Mouse (Mus musculus): ENCODE data around the gene Prep. TPM values are rescaled to one million over a fixed set of nuclear protein-coding genes. Genes with fewer than 3 reads are reported as not detected.

The Prep gene
- 2.7 and 4.9 TPM in 2 replicates for polyA plus RNA-seq (2011; ENCODE audit: insufficient read depth, insufficient read length, low replicate concordance, missing spikeins)

DNA sequence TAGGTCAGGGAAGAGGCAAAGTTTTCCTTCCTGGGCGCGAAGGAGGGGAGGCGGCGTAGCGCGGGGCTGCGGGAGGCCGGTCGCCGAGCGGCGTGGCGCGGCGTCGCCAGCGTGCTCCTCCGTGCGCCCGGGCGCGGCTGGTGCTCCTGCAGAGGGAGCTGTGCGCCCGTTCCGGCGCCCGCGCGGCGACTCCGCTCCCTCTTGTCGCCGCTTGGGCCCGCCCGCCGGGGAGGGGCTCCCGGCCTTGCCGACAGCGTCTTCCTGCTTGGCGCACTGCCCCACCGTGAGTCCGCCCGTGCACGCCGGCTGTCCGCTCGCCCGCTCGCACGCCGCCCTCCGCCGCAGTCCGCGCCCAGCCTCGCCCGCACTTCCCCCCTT, at the start of gene Prep:
Gene Prep, plus strand, starts transcription at position 273 of the 378 bp plus-strand sequence.
- Histone ChIP-seq H3K4me3 (replicated peaks; ENCODE audit: control insufficient read depth, low read depth, low read length) (peak within 1 kb of the TSS; percentile 92), H3K27ac (ENCODE audit: control insufficient read depth, insufficient read depth, low read depth, low read length, poor library complexity) (peak within 1 kb of the TSS; percentile 83), H3K4me1 (ENCODE audit: control insufficient read depth, insufficient read depth, low read length) (no peaks in the 10 kb centered on the region)
- under 1% methylated on average over 26 of the region's 57 CpGs for WGBS
- TF ChIP-seq CTCF (IDR thresholded peaks at IDR 0.05; ENCODE audit: control insufficient read depth, insufficient read depth, low read length) (no peak), POLR2A (IDR thresholded peaks at IDR 0.05; ENCODE audit: borderline replicate concordance, control insufficient read depth, low read depth, low read length) (peak; percentile 76)

DNA sequence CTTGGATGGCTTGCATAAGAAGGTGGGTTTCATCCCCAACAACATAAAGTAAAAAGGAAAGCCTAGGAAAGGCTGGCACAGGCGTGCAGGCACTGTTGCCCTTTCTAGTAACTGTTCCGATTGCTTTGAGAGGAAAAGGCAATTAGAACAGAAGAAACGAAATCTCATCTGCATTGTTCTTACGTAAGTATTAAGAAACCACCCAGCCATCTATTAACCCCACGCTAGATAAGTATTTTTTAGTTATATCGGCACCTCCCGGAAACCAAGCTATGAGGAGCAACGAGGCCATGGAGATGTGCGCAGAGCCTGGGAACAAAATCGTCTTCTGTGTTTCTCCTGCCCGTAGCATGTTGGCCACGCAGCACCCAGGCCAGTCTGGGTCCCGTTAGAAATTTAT, 49.7 kb upstream of the Prep start:
- 80% methylated on average over 13 of the region's 13 CpGs for WGBS
- TF ChIP-seq CTCF (IDR thresholded peaks at IDR 0.05; ENCODE audit: control insufficient read depth, insufficient read depth, low read length) (no peak), POLR2A (IDR thresholded peaks at IDR 0.05; ENCODE audit: borderline replicate concordance, control insufficient read depth, low read depth, low read length) (no peak)
- H3K4me1 ChIP-seq (ENCODE audit: control insufficient read depth, insufficient read depth, low read length) = no peaks in the 10 kb centered on the region
- H3K27ac ChIP-seq (ENCODE audit: control insufficient read depth, insufficient read depth, low read depth, low read length, poor library complexity) = no peak overlapping the region
- no peak overlapping the region for H3K4me3 ChIP-seq (replicated peaks; ENCODE audit: control insufficient read depth, low read depth, low read length)

DNA sequence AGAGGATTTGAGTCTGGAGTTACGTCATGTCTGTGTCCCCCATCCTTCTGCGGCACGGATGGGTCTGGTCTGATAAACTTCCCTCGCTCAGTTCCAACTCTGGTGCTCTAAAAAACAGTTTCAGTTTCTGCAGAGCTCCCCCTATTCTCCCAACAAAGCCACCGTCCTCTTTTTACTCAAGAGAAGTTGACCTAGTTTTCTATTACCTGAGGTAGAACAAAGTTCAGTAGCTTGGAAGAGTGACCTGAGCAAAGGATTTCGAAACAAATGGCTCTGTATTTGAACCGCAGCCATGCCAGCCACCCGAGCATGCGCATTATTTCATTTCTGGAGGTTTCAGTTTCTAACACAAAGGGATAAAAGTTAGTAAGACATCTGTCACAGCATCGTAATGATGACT, 49.2 kb upstream of the Prep start:
- Histone ChIP-seq H3K4me3 (replicated peaks; ENCODE audit: control insufficient read depth, low read depth, low read length) (no peak overlapping the region), H3K27ac (ENCODE audit: control insufficient read depth, insufficient read depth, low read depth, low read length, poor library complexity) (no peak overlapping the region), H3K4me1 (ENCODE audit: control insufficient read depth, insufficient read depth, low read length) (no peaks in the 10 kb centered on the region)
- TF ChIP-seq CTCF (IDR thresholded peaks at IDR 0.05; ENCODE audit: control insufficient read depth, insufficient read depth, low read length) = no peak
- 71% methylated on average over 10 of the region's 10 CpGs for WGBS

DNA sequence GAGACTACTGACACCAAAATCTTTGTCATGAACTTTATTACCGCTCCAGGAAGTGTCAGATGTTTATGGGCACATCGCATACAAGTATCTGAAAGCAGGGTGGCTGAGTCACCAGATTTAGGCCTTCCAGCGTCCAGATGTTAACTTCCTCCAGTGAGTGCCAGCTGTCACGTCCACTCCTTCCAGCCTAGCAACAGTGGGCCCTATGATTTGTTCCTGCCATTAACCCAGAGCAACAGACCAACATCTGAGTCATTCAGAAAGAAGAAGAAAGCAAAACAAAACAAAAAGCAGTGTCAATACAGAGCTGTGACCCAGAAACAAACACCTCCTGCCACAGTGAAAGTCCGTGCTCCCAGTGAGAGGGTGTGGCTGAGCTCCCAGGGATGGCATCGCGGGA, 47.6 kb upstream of the Prep start:
- no peak for TF ChIP-seq POLR2A (IDR thresholded peaks at IDR 0.05; ENCODE audit: borderline replicate concordance, control insufficient read depth, low read depth, low read length)
- 67% methylated on average over 7 of the region's 7 CpGs for WGBS
- Histone ChIP-seq H3K27ac (ENCODE audit: control insufficient read depth, insufficient read depth, low read depth, low read length, poor library complexity) (no peak overlapping the region), H3K4me1 (ENCODE audit: control insufficient read depth, insufficient read depth, low read length) (no peaks in the 10 kb centered on the region), H3K4me3 (replicated peaks; ENCODE audit: control insufficient read depth, low read depth, low read length) (no peak overlapping the region)

DNA sequence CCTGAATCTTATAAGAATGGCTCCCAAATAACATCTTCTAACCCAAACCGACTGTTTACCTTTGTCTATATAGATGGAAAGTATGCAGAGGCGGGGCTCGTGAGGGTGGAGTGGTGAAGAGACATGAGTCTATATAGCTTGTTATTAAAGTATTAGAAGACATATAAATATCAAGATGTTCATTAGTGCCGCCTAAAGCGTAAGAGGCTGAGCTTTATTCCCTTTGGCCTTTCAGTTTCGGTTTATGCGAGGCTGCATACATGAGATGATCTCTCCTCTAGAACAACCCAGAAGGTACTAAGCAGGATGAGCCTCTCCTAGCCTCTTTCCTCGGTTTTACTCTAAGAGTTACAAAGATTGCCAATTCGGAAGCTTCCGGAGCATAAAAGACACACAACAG, 47.2 kb upstream of the Prep start:
- WGBS = 86% methylated on average over 10 of the region's 10 CpGs
- Histone ChIP-seq H3K4me3 (replicated peaks; ENCODE audit: control insufficient read depth, low read depth, low read length) (no peak overlapping the region), H3K4me1 (ENCODE audit: control insufficient read depth, insufficient read depth, low read length) (no peaks in the 10 kb centered on the region), H3K27ac (ENCODE audit: control insufficient read depth, insufficient read depth, low read depth, low read length, poor library complexity) (no peak overlapping the region)
- TF ChIP-seq CTCF (IDR thresholded peaks at IDR 0.05; ENCODE audit: control insufficient read depth, insufficient read depth, low read length) (no peak), POLR2A (IDR thresholded peaks at IDR 0.05; ENCODE audit: borderline replicate concordance, control insufficient read depth, low read depth, low read length) (no peak)

DNA sequence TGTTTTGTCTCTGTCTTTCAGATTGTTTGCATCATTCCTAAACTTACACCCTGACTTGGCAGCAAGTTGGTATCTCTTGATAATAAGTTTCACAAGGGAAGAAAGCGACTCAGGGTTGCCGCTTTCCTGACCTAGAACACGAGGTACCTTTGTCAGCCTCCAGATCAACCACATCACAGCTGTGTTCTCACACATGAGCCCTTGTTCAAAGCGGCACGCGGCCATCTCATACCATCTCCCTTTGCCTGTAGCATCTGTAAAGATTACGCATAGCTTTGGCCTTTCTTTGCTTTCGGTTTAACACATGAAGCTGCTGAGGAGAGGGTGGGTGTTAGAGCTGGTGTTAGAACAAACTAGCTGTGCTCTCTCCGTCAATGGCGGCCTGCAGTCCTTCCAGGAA, 46.7 kb upstream of the Prep start:
- Histone ChIP-seq H3K27ac (ENCODE audit: control insufficient read depth, insufficient read depth, low read depth, low read length, poor library complexity) (no peak overlapping the region), H3K4me1 (ENCODE audit: control insufficient read depth, insufficient read depth, low read length) (no peaks in the 10 kb centered on the region), H3K4me3 (replicated peaks; ENCODE audit: control insufficient read depth, low read depth, low read length) (no peak overlapping the region)
- 80% methylated on average over 10 of the region's 10 CpGs for WGBS
- TF ChIP-seq CTCF (IDR thresholded peaks at IDR 0.05; ENCODE audit: control insufficient read depth, insufficient read depth, low read length) (no peak), POLR2A (IDR thresholded peaks at IDR 0.05; ENCODE audit: borderline replicate concordance, control insufficient read depth, low read depth, low read length) (no peak)

DNA sequence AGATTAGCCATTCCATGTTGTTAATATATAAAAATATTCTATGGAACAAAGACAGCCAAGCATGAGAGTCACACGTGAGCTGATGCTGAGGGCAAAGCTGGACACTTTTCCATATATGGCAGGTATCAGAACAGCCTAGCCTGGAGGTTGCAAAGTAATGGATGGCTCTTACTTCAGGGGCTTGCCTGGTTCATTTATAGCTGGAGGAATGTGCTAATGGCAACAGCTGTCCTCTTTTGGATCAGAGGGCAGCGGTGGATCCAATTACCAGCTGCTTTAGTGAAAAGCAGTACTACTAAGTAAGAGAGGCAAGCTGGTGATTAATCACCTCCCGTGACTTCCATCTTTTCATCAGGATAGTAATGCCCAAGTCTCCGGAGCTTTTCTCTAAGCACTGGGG, 41.8 kb upstream of the Prep start:
- Histone ChIP-seq H3K4me1 (ENCODE audit: control insufficient read depth, insufficient read depth, low read length) (no peaks in the 10 kb centered on the region; the same call in 1 of the 2 replicates), H3K27ac (ENCODE audit: control insufficient read depth, insufficient read depth, low read depth, low read length, poor library complexity) (no peak overlapping the region), H3K4me3 (replicated peaks; ENCODE audit: control insufficient read depth, low read depth, low read length) (no peak overlapping the region)
- 82% methylated on average over 4 of the region's 4 CpGs for WGBS
- TF ChIP-seq POLR2A (IDR thresholded peaks at IDR 0.05; ENCODE audit: borderline replicate concordance, control insufficient read depth, low read depth, low read length) = no peak
- TF ChIP-seq CTCF (IDR thresholded peaks at IDR 0.05; ENCODE audit: control insufficient read depth, insufficient read depth, low read length) = no peak

DNA sequence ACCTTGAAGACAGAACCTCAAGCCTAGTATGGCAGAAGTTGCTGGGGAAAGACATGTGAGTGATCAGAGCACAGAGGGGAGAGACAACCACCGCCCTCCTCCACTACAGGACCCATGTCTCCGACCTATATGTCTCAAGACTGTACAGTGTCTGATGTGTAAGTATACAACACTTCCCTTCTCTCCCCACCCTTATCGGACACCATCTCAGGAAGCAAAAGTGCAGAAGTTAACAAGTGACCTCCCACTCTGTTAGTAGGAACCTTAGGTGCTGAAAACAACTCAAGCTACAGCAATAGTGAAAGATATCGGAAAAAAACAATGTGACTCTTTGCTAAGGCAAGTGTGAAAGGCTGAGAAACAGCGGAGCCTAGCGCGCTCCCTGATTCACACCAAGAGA, 40.1 kb upstream of the Prep start:
- WGBS = 81% methylated on average over 7 of the region's 7 CpGs
- Histone ChIP-seq H3K4me1 (ENCODE audit: control insufficient read depth, insufficient read depth, low read length) (no peaks in the 10 kb centered on the region; the same call in 1 of the 2 replicates), H3K4me3 (replicated peaks; ENCODE audit: control insufficient read depth, low read depth, low read length) (no peak overlapping the region), H3K27ac (ENCODE audit: control insufficient read depth, insufficient read depth, low read depth, low read length, poor library complexity) (no peak overlapping the region)
- TF ChIP-seq CTCF (IDR thresholded peaks at IDR 0.05; ENCODE audit: control insufficient read depth, insufficient read depth, low read length) = no peak
- TF ChIP-seq POLR2A (IDR thresholded peaks at IDR 0.05; ENCODE audit: borderline replicate concordance, control insufficient read depth, low read depth, low read length) = no peak

DNA sequence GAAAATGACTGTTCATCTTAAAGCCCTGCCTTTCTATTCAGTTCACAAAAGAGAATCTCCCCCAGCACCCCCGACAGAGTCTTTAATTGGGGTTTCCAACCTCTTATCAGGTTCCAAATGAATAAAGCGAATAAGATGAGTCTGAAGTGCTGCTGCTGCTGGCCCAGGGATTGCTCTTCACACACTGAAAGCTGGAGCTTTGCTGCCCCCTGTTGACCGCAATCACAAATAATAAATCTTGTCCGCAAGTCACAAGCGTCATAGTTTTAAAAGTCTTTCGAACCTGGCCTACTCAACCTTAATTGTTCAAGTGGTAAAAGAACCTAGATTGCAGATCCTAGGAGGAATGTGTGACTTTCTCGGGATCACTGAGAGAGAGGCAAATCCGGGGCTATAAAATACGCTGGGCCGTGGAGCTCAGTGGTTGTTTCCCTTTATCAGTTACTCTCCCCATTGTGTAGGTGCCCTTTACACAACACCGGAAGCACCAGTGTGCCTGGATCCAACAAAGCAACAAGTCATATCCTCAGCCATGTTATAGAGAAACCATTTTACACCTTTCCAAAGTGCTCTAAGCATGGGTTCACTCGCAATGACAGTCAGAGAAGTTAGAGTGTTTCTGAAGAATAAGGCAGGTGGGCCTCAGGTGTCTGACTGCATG, 21.6 kb upstream of the Prep start:
- Histone ChIP-seq H3K4me3 (replicated peaks; ENCODE audit: control insufficient read depth, low read depth, low read length) (no peak overlapping the region), H3K4me1 (ENCODE audit: control insufficient read depth, insufficient read depth, low read length) (peaks cover 2% of the 10 kb centered on the region; the same call in 1 of the 2 replicates), H3K27ac (ENCODE audit: control insufficient read depth, insufficient read depth, low read depth, low read length, poor library complexity) (no peak overlapping the region)
- TF ChIP-seq POLR2A (IDR thresholded peaks at IDR 0.05; ENCODE audit: borderline replicate concordance, control insufficient read depth, low read depth, low read length) = no peak
- peak; percentile 71 for TF ChIP-seq CTCF (IDR thresholded peaks at IDR 0.05; ENCODE audit: control insufficient read depth, insufficient read depth, low read length)
- WGBS = 24% methylated on average over 12 of the region's 12 CpGs

Data from bone marrow, adult 2 months (tissue).